Mouse (Mus musculus): ENCODE results near the gene Cdc42bpa.
A peak's percentile ranks its signal among the peaks of the same experiment; 100 is the strongest.

DNA sequence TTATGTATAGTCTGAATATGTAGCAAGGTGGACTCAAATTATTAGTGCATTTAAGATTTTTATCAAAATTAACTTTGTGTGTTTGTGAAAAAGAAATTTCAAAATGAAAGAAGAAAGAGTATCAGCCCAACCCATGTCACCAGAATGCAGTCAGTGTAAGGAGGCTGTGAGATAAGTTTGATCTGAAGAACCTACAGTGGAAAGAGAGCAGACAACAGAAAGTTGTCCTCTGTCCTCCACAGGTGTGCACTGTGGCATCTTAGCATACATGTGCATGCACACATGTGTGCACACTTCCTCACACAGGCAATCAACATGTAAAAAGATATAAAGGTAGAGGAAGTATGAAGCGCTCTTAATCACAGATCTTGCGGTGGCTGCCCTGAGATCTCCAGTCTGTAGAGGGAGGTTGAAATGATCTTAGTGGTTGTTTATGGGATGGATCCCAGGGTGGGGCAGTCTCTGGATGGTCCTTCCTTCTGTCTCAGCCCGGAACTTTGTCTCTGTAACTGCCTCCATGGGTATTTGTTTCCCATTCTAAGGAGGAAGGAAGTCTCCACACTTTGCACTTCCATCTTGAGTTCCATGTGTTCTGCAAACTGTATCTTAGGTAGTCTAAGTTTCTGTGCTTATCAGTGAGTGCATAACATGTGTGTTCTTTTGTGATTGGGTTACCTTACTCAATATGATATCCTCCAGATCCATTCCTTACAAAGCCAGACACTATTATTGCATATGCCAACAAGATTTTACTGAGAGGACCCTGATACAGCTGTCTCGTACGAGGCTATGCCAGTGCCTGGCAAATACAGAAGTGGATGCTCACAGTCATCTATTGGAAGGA lies 71.7 kb downstream of the Cdc42bpa start:
- TF ChIP-seq CTCF (IDR thresholded peaks at IDR 0.05; ENCODE audit: low read depth) (no peak), EP300 (IDR thresholded peaks at IDR 0.05; ENCODE audit: low read depth) (peak; percentile 81)
